Mouse (Mus musculus): ENCODE results near the gene Slc48a1. TPM values are rescaled to one million over a fixed set of nuclear protein-coding genes. Genes with fewer than 3 reads are reported as not detected.

Gene Slc48a1
- polyA plus RNA-seq, 1 experiment = 117 TPM

- Histone ChIP-seq H3K4me1 (ENCODE audit: control insufficient read depth, insufficient read depth, insufficient read length) (peaks cover 36% of the 10 kb centered on the region; the same call in 1 of the 2 replicates), H3K27me3 (ENCODE audit: control insufficient read depth, insufficient read depth, low read length) (no peaks in the 10 kb centered on the region), H3K4me3 (ENCODE audit: extremely low read depth, insufficient read depth, insufficient read length) (no peak overlapping the region), H3K27ac (ENCODE audit: insufficient read depth, low read length) (peak overlapping the region; percentile 68), H3K36me3 (ENCODE audit: control insufficient read depth, insufficient read depth, low read length) (no peaks in the 10 kb centered on the region)
- 75% methylated on average over 12 of the region's 12 CpGs for WGBS
- TF ChIP-seq CTCF (IDR thresholded peaks at IDR 0.05; ENCODE audit: extremely low read depth, insufficient read depth, insufficient read length, insufficient replicate concordance) (no peak), POLR2A (IDR thresholded peaks at IDR 0.05; ENCODE audit: low read depth, low read length) (no peak)
- DNase-seq (ENCODE audit: low read depth in 1 of 2, low spot score in 2 of 2) = no peak
Observed at GRCm38 (mm10) chr15:97741662-97742061, 36.7 kb upstream of the Slc48a1 start.

- DNase-seq (ENCODE audit: low read depth in 1 of 2, low spot score in 2 of 2) = peak in 1 of 2 experiments; percentile 55
- WGBS = 21% methylated on average over 7 of the region's 7 CpGs
- H3K4me3 ChIP-seq (ENCODE audit: extremely low read depth, insufficient read depth, insufficient read length) = no peak overlapping the region
- H3K36me3 ChIP-seq (ENCODE audit: control insufficient read depth, insufficient read depth, low read length) = no peaks in the 10 kb centered on the region
- TF ChIP-seq POLR2A (IDR thresholded peaks at IDR 0.05; ENCODE audit: low read depth, low read length) = no peak
- no peak for TF ChIP-seq CTCF (IDR thresholded peaks at IDR 0.05; ENCODE audit: extremely low read depth, insufficient read depth, insufficient read length, insufficient replicate concordance)
- peaks cover 36% of the 10 kb centered on the region; the same call in 1 of the 2 replicates for H3K4me1 ChIP-seq (ENCODE audit: control insufficient read depth, insufficient read depth, insufficient read length)
- peak overlapping the region; percentile 79 for H3K27ac ChIP-seq (ENCODE audit: insufficient read depth, low read length)
- H3K27me3 ChIP-seq (ENCODE audit: control insufficient read depth, insufficient read depth, low read length) = no peaks in the 10 kb centered on the region
Observed at GRCm38 (mm10) chr15:97742074-97742473, 36.2 kb upstream of the Slc48a1 start.

GRCm38 (mm10) chr15:97742600-97742999, 35.7 kb upstream of the Slc48a1 start:
- Histone ChIP-seq H3K27me3 (ENCODE audit: control insufficient read depth, insufficient read depth, low read length) (no peaks in the 10 kb centered on the region), H3K4me1 (ENCODE audit: control insufficient read depth, insufficient read depth, insufficient read length) (peaks cover 36% of the 10 kb centered on the region; the same call in 1 of the 2 replicates), H3K4me3 (ENCODE audit: extremely low read depth, insufficient read depth, insufficient read length) (no peak overlapping the region), H3K27ac (ENCODE audit: insufficient read depth, low read length) (peak overlapping the region; percentile 79), H3K36me3 (ENCODE audit: control insufficient read depth, insufficient read depth, low read length) (no peaks in the 10 kb centered on the region)
- no peak for DNase-seq (ENCODE audit: low read depth in 1 of 2, low spot score in 2 of 2)
- WGBS = 22% methylated on average over 4 of the region's 4 CpGs
- TF ChIP-seq POLR2A (IDR thresholded peaks at IDR 0.05; ENCODE audit: low read depth, low read length) = no peak
- TF ChIP-seq CTCF (IDR thresholded peaks at IDR 0.05; ENCODE audit: extremely low read depth, insufficient read depth, insufficient read length, insufficient replicate concordance) = no peak

- H3K4me3 ChIP-seq (ENCODE audit: extremely low read depth, insufficient read depth, insufficient read length) = no peak overlapping the region
- 85% methylated on average over 5 of the region's 5 CpGs for WGBS
- H3K4me1 ChIP-seq (ENCODE audit: control insufficient read depth, insufficient read depth, insufficient read length) = peaks cover 36% of the 10 kb centered on the region; the same call in 1 of the 2 replicates
- DNase-seq (ENCODE audit: low read depth in 1 of 2, low spot score in 2 of 2) = no peak
- H3K27ac ChIP-seq (ENCODE audit: insufficient read depth, low read length) = peak overlapping the region; percentile 16; the same call in 1 of the 2 replicates
- no peaks in the 10 kb centered on the region for H3K36me3 ChIP-seq (ENCODE audit: control insufficient read depth, insufficient read depth, low read length)
- H3K27me3 ChIP-seq (ENCODE audit: control insufficient read depth, insufficient read depth, low read length) = no peaks in the 10 kb centered on the region
- TF ChIP-seq POLR2A (IDR thresholded peaks at IDR 0.05; ENCODE audit: low read depth, low read length) = no peak
- TF ChIP-seq CTCF (IDR thresholded peaks at IDR 0.05; ENCODE audit: extremely low read depth, insufficient read depth, insufficient read length, insufficient replicate concordance) = no peak
Observed at GRCm38 (mm10) chr15:97743210-97743609, 35.1 kb upstream of the Slc48a1 start.

DNA sequence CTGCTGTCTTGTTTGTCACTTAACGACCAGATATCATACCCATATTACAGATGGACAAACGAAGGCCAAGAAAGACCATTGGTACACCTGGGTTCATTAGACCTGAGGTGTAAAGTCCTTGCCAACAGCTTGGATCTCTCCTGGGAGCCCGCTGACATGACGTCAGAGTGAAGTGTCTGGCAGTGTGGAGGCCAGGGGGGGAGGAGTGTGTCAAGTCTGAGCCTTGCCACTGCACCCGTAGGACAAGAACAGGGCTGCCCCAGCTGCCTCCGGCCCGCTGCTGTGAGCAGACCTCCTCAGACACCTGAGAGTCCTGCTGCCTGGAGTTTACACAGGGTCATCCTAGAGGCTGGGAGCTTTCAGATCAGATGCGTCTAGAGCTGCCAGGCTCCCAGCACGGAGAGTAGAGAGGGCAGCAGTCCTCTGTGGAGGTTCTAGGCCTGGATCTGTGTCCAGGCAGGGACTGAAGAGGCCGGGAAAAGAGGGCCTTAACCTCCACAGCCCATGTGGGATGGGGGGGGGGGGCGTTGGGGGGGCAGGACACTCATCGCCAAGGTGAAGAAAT, 34.3 kb upstream of the Slc48a1 start:
- no peak overlapping the region for H3K4me3 ChIP-seq (ENCODE audit: extremely low read depth, insufficient read depth, insufficient read length)
- peak overlapping the region; percentile 38; the same call in 1 of the 2 replicates for H3K27ac ChIP-seq (ENCODE audit: insufficient read depth, low read length)
- no peaks in the 10 kb centered on the region for H3K36me3 ChIP-seq (ENCODE audit: control insufficient read depth, insufficient read depth, low read length)
- peaks cover 36% of the 10 kb centered on the region; the same call in 1 of the 2 replicates for H3K4me1 ChIP-seq (ENCODE audit: control insufficient read depth, insufficient read depth, insufficient read length)
- TF ChIP-seq CTCF (IDR thresholded peaks at IDR 0.05; ENCODE audit: extremely low read depth, insufficient read depth, insufficient read length, insufficient replicate concordance) (no peak), POLR2A (IDR thresholded peaks at IDR 0.05; ENCODE audit: low read depth, low read length) (no peak)
- no peak for DNase-seq (ENCODE audit: low read depth in 1 of 2, low spot score in 2 of 2)
- no peaks in the 10 kb centered on the region for H3K27me3 ChIP-seq (ENCODE audit: control insufficient read depth, insufficient read depth, low read length)
- 68% methylated on average over 12 of the region's 12 CpGs for WGBS

- H3K27ac ChIP-seq (ENCODE audit: insufficient read depth, low read length) = peak overlapping the region; percentile 54
- no peak overlapping the region for H3K4me3 ChIP-seq (ENCODE audit: extremely low read depth, insufficient read depth, insufficient read length)
- TF ChIP-seq POLR2A (IDR thresholded peaks at IDR 0.05; ENCODE audit: low read depth, low read length) (no peak), CTCF (IDR thresholded peaks at IDR 0.05; ENCODE audit: extremely low read depth, insufficient read depth, insufficient read length, insufficient replicate concordance) (no peak)
- H3K4me1 ChIP-seq (ENCODE audit: control insufficient read depth, insufficient read depth, insufficient read length) = peaks cover 40% of the 10 kb centered on the region; the same call in 1 of the 2 replicates
- peak; percentile 44 to 59 for DNase-seq (ENCODE audit: low read depth in 1 of 2, low spot score in 2 of 2)
- H3K27me3 ChIP-seq (ENCODE audit: control insufficient read depth, insufficient read depth, low read length) = no peaks in the 10 kb centered on the region
- WGBS = 16% methylated on average over 10 of the region's 10 CpGs
- no peaks in the 10 kb centered on the region for H3K36me3 ChIP-seq (ENCODE audit: control insufficient read depth, insufficient read depth, low read length)
Observed at GRCm38 (mm10) chr15:97744930-97745329, 33.4 kb upstream of the Slc48a1 start.

DNA sequence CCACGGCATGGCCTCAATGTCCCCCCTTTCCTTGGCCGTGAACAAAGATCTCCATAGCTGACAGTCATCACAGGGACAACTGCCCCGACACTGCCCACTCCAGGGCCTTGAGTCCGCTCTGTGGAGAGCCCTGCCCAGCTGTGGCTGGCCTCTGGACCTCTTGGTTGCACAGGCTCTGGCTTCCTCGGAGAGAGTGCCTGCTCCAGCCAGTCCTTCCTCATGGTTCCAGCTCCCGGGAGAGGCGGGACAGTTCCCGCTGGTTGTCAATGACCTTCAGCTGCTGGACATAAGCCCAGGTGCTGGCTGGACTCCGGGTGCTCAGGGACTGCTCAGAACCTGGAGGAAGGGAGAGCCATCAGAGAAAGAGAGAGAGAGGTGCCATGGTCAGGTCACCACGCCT, 33.0 kb upstream of the Slc48a1 start:
- peak overlapping the region; percentile 38 for H3K27ac ChIP-seq (ENCODE audit: insufficient read depth, low read length)
- H3K4me3 ChIP-seq (ENCODE audit: extremely low read depth, insufficient read depth, insufficient read length) = no peak overlapping the region
- no peaks in the 10 kb centered on the region for H3K36me3 ChIP-seq (ENCODE audit: control insufficient read depth, insufficient read depth, low read length)
- no peaks in the 10 kb centered on the region for H3K27me3 ChIP-seq (ENCODE audit: control insufficient read depth, insufficient read depth, low read length)
- DNase-seq (ENCODE audit: low read depth in 1 of 2, low spot score in 2 of 2) = no peak
- TF ChIP-seq POLR2A (IDR thresholded peaks at IDR 0.05; ENCODE audit: low read depth, low read length) = no peak
- no peak for TF ChIP-seq CTCF (IDR thresholded peaks at IDR 0.05; ENCODE audit: extremely low read depth, insufficient read depth, insufficient read length, insufficient replicate concordance)
- WGBS = 56% methylated on average over 10 of the region's 10 CpGs
- peaks cover 44% of the 10 kb centered on the region; the same call in 1 of the 2 replicates for H3K4me1 ChIP-seq (ENCODE audit: control insufficient read depth, insufficient read depth, insufficient read length)
